Mouse (Mus musculus) inflammation-experienced regulatory T-cells (primary cell): ENCODE results near the gene Pef1. TPM values are rescaled to one million over a fixed set of nuclear protein-coding genes. Genes with fewer than 3 reads are reported as not detected.

Source experiments
- polyA plus RNA-seq, 2 experiments: library from polyadenylated mRNA; unstranded; fragments of 100-300 nt; shearing (Covaris generic); gene quantifications; one replicate each; pipeline ENCODE4 v1.2.1; 2017

Gene Pef1
- 10 to 100 TPM; 67.5 to 67.8 TPM for polyA plus RNA-seq

GRCm38 (mm10) chr4:130102111-130102651 lies at the start of gene Pef1:
Pef1 (plus strand) TSS chr4:130102558.

GRCm38 (mm10) chr4:130139214-130139492 lies 36.8 kb downstream of the Pef1 start, which contains the start of gene Hcrtr1:
Hcrtr1 (minus strand) TSS chr4:130139359.

GRCm38 (mm10) chr4:130175072-130175711 lies 72.8 kb downstream of the Pef1 start, which contains the start of gene Tinagl1:
Tinagl1 (minus strand) TSS chr4:130175122.

Other genes with a start within 250 kb of the Pef1 start
- not detected for gene Spocd1, start 173.3 kb upstream of the Pef1 start, polyA plus RNA-seq
- 1 to 10 TPM in 1 of 2 experiments, not detected in 1; 1.4 TPM for gene Adgrb2, start 117.7 kb upstream of the Pef1 start, polyA plus RNA-seq
- under 1 TPM in 1 of 2 experiments, not detected in 1; 0.84 TPM for gene Col16a1, start 54.7 kb upstream of the Pef1 start, polyA plus RNA-seq
- not detected for gene Hcrtr1, start 36.8 kb downstream of the Pef1 start, polyA plus RNA-seq
- 1 to 10 TPM in 1 of 2 experiments, under 1 TPM in 1; 0.24 to 2.8 TPM for gene Tinagl1, start 72.6 kb downstream of the Pef1 start, polyA plus RNA-seq
- gene Gm853, start 119.8 kb downstream of the Pef1 start, polyA plus RNA-seq, result not detected
- gene Serinc2, start 176.6 kb downstream of the Pef1 start, polyA plus RNA-seq, result under 1 TPM in 1 of 2 experiments, not detected in 1; 0.60 TPM
- gene Fabp3, start 206.0 kb downstream of the Pef1 start, polyA plus RNA-seq, result 1 to 10 TPM in 1 of 2 experiments, under 1 TPM in 1; 0.58 to 2.9 TPM
- gene Gm10570, start 206.1 kb downstream of the Pef1 start, polyA plus RNA-seq, result 1 to 10 TPM in 1 of 2 experiments, under 1 TPM in 1; 0.33 to 1.8 TPM